Mouse (Mus musculus): ENCODE results near the gene Ehbp1. TPM values are rescaled to one million over a fixed set of nuclear protein-coding genes. Genes with fewer than 3 reads are reported as not detected.
A peak's percentile ranks its signal among the peaks of the same experiment; 100 is the strongest.

The Ehbp1 gene
- polyA plus RNA-seq, 1 experiment from 2014 or later: 2.0 TPM

DNA sequence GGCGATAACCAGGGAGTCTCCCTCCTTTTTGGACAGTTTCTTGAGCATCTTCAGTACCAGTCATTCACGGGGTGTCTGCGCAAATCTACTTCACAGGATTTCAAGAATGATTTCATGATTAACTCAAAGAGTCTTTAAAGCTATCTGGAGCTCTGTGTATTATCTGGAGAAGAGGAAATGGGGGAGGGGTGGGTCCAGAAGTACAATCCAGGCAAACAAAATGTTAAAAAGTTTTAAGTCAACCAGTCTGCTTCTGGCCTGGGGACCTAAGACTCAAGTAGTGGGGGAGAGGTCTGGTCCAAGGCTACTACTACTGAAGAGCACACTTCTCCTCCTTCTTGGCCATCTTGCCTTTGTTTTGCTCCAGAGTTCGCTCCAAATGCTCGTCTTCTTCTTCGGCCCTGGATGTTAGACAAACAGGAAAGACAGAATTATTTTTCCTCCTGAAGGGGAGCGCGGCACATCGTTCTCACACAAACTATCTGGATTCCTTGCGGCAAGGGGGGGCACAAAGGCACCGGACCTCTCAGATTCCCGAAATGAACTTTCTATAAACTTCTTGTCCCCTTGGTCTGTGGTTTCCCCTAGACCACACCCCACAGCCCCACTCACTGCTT lies 335.5 kb downstream of the Ehbp1 start:
- no peak for DNase-seq
- no peak for ATAC-seq (ENCODE audit: low read depth)
- Histone ChIP-seq H3K36me3 (no peaks in the 10 kb centered on the region), H3K4me3 (replicated peaks) (no peak overlapping the region), H3K4me2 (no peak overlapping the region), H3K9ac (no peak overlapping the region), H3K27ac (no peak overlapping the region), H3K27me3 (peaks cover 87% of the 10 kb centered on the region), H3K9me3 (replicated peaks) (no peaks in the 10 kb centered on the region), H3K4me1 (replicated peaks) (peaks cover 22% of the 10 kb centered on the region)
- WGBS (ENCODE audit: insufficient replicate concordance): 12% methylated on average over 12 of the region's 12 CpGs

DNA sequence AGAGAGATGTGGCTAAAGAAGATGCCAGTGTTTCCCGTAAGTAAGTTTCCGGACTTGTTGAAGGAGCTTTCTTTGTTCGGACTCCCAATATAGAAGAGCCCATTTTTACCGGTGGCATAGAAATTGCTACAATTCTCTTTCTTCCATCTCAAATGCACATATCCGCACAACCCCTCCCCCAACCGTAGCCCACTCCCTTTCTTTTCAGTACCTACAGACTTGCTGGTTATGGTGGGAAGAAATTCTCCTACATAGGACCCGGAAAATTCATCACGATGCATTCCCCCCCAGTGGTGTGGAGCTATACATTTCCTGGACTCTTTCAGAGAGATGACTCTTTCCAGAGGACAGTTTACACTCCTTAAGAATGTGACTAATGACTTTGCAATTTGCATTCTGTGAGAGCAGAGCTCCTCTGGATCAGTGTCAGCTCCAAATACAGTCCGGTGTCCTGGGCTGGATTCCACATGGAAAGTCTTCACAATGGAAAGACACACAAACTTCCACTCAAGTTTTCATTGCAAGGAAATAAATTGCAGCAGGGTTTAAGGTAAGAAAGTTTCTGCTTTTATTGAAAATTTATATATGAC lies 336.7 kb downstream of the Ehbp1 start:
- DNase-seq (no peak), ATAC-seq (ENCODE audit: low read depth) (no peak)
- H3K27me3 ChIP-seq: peaks cover 93% of the 10 kb centered on the region
- no peak overlapping the region for H3K27ac ChIP-seq
- H3K4me2 ChIP-seq: no peak overlapping the region
- no peaks in the 10 kb centered on the region for H3K36me3 ChIP-seq
- no peak overlapping the region for H3K9ac ChIP-seq
- H3K4me3 ChIP-seq (replicated peaks): no peak overlapping the region
- H3K9me3 ChIP-seq (replicated peaks): no peaks in the 10 kb centered on the region
- peaks cover 34% of the 10 kb centered on the region for H3K4me1 ChIP-seq (replicated peaks)
- 9% methylated on average over 9 of the region's 9 CpGs for WGBS (ENCODE audit: insufficient replicate concordance)

DNA sequence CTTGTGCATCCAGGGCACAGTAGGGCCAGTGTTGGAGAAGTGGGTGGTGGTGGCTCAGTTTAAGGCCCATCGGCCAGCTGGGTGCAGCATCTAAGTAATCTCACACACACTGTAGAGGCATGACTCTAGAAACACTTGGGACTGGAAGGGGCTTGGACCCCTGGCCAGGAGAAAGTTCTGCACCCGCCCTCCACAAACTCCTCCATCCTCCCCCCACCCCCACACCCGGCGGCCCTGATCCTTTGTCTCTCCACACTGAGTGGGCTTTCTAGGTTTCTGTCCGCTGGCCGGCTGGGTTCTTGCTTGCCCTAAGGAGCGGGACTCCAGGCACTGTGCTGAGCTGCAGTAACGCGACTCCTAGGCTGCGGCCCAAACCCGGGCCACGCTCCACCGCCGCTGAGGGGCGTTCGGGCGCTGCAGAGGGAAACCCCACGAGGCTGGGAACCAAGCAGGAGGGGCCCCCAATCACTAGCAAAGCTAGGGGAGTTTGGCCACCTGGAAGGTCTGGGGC lies 337.7 kb downstream of the Ehbp1 start:
- peaks cover 95% of the 10 kb centered on the region for H3K27me3 ChIP-seq
- peaks cover 38% of the 10 kb centered on the region for H3K4me1 ChIP-seq (replicated peaks)
- H3K9ac ChIP-seq: no peak overlapping the region
- H3K4me2 ChIP-seq: no peak overlapping the region
- 0 out of 2 replicates have a peak, but pooled peaks have one; percentile 15 for ATAC-seq (ENCODE audit: low read depth)
- H3K36me3 ChIP-seq: no peaks in the 10 kb centered on the region
- WGBS (ENCODE audit: insufficient replicate concordance): 3% methylated on average over 18 of the region's 18 CpGs
- H3K27ac ChIP-seq: no peak overlapping the region
- DNase-seq: no peak
- H3K9me3 ChIP-seq (replicated peaks): no peaks in the 10 kb centered on the region
- H3K4me3 ChIP-seq (replicated peaks): 0 out of 2 replicates have a peak overlapping the region, but pooled peaks have one; percentile 14

DNA sequence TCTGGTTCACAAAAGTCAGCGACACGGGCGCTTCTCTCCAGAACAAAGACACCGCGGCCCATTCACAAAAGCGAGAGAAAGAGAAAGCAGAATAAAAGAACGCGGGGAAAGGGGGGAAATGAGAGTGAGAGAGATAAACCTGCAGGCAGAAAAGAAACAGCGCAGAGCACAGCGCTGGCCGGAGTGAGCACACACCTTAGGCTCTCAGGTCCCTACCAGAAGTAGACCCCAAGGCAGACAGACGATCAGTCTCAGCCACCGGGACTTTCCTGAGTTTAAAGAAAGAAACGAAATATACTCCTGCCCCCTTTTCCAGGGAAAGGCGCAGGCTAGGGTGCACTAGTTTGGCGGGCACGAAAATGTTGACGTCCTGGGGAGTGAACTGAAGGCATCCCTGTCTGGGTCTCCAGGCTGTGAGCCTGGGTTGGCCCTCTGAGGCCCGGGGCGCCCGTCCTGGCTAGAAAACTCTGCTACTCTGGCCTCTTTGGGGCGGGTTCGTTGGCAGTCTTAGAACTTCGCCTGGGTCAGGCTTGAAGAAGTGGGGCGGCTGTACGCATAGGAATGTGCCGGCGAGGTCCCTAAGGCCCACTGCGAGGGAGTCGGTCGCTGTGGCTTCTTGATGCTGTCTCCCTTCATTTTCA lies 338.6 kb downstream of the Ehbp1 start:
- DNase-seq (no peak), ATAC-seq (ENCODE audit: low read depth) (no peak)
- Histone ChIP-seq H3K4me3 (replicated peaks) (peak overlapping the region; percentile 13), H3K36me3 (no peaks in the 10 kb centered on the region), H3K9me3 (replicated peaks) (no peaks in the 10 kb centered on the region), H3K4me2 (peak overlapping the region; percentile 72; the same call in 1 of the 2 replicates), H3K27ac (no peak overlapping the region), H3K9ac (no peak overlapping the region), H3K4me1 (replicated peaks) (peaks cover 38% of the 10 kb centered on the region), H3K27me3 (peaks cover 100% of the 10 kb centered on the region)
- WGBS (ENCODE audit: insufficient replicate concordance): 1% methylated on average over 31 of the region's 31 CpGs

DNA sequence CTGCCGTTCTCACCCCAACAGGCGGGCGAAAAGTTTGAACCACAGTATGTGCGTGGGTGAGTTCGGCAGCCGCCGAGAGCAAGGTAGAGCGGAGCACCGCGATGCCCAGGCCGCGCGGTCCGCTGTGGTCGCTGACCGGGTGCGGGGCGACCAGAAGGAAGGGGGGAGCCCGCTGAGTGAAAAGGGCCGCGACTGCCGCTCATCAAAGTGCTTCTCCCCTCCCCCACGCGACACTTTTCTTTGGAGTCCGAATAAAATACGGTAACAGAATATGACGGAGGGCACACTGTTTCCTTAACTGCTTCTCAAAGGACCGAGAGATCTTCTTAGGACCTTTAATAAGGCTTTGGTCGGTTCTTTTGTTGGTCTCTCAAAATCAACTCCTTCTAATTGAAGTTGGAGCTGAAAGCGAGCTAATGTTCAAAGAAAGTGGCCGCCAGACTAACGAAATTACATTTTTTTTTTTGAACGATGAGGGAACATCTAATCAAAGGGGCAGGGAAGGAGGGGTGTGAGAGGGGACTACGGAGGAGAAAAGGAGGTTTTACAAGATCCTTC lies 339.2 kb downstream of the Ehbp1 start, which contains the start of gene Otx1:
TSS of gene Otx1 (minus strand) at position 115 of the 558 bp plus-strand sequence.
- no peak within 1 kb of the TSS for H3K9ac ChIP-seq
- peaks cover 100% of the 10 kb centered on the region for H3K27me3 ChIP-seq
- no peaks in the 10 kb centered on the region for H3K9me3 ChIP-seq (replicated peaks)
- H3K27ac ChIP-seq: no peak within 1 kb of the TSS
- 1% methylated on average over 34 of the region's 34 CpGs for WGBS (ENCODE audit: insufficient replicate concordance)
- H3K36me3 ChIP-seq: no peaks in the 10 kb centered on the region
- H3K4me2 ChIP-seq: peak within 1 kb of the TSS; percentile 72
- ATAC-seq (ENCODE audit: low read depth) (no peak), DNase-seq (no peak)
- peaks cover 38% of the 10 kb centered on the region for H3K4me1 ChIP-seq (replicated peaks)
- peak within 1 kb of the TSS; percentile 56 for H3K4me3 ChIP-seq (replicated peaks)

DNA sequence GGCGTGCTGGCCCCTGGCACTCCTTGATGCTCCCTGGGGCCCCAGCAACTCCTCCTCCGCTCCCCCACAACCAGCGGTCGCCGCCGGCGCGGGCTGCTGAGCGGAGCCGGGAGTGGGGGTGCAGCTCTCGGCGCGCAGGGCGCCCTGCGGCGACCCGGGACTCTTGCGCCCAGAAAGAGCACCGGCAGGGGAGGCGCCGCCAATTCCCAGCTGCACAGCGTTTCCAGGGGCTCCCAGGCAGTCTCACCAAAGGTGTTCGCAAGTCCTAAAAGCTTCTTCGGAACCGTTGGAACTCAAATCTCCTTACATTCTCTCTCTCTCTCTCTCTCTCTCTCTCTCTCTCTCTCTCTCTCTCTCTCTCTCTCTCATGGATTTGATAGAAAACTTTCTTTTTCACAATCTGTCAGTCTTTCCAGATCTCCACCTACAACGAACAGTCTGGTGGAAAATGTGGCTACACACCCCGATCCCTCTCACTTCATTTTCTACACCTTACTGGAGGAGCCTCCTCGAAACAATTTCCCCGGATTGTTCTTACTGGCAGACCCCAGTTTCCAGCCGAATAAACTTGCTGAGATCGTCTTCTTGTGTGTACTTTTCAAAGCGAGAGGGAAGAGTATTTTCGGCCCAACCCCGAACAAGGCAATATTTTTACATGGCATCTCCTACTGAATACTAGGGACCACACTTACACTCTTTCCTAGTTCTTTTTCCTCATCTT lies 339.9 kb downstream of the Ehbp1 start:
- Histone ChIP-seq H3K4me3 (replicated peaks) (peak overlapping the region; percentile 56), H3K27ac (no peak overlapping the region), H3K36me3 (no peaks in the 10 kb centered on the region), H3K27me3 (peaks cover 100% of the 10 kb centered on the region), H3K9me3 (replicated peaks) (no peaks in the 10 kb centered on the region), H3K4me1 (replicated peaks) (peaks cover 36% of the 10 kb centered on the region), H3K4me2 (peak overlapping the region; percentile 72), H3K9ac (no peak overlapping the region)
- WGBS (ENCODE audit: insufficient replicate concordance): under 1% methylated on average over 34 of the region's 34 CpGs
- ATAC-seq (ENCODE audit: low read depth): no peak
- no peak for DNase-seq

DNA sequence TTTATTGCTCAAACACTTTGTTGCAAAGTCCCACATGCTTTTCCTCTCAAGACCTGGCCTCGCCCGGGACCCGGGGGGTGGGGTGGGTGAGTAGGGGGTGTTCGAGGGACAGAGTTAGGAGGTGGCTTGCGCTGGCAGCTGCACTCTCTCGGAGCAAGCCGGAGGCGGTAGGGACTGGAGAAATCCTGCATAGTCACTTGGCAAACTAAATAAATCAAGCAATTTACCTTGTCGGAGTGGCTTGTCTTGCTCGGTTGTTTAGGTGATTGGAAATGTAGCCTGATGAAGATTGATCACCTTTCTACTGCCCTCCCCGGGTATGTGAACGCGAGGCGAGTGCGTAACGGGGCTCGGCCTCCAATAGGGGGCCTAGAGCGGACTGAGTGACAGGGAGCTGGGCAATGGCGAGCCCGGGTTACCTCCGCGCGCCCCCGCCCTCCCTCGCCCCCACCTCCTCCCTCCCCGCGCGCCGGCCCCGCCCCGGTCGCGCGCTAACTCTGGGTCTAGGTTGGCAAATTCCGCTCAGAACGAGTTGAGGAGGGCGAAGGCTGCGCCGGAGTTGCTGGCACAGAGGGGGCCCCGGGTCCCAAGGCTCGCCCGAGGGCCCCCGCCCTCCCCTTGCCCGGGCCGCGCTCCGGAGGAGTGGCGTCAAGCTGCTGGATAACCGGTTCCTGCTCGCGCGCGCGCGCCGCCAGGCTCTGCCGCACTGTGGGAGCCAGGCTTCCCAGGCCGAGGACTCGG lies 340.6 kb downstream of the Ehbp1 start:
- ATAC-seq (ENCODE audit: low read depth) (peak; percentile 73), DNase-seq (no peak)
- peaks cover 100% of the 10 kb centered on the region for H3K27me3 ChIP-seq
- H3K4me3 ChIP-seq (replicated peaks): peak overlapping the region; percentile 56
- H3K4me1 ChIP-seq (replicated peaks): peaks cover 40% of the 10 kb centered on the region
- H3K9ac ChIP-seq: no peak overlapping the region
- no peaks in the 10 kb centered on the region for H3K9me3 ChIP-seq (replicated peaks)
- H3K4me2 ChIP-seq: peak overlapping the region; percentile 72
- H3K36me3 ChIP-seq: no peaks in the 10 kb centered on the region
- no peak overlapping the region for H3K27ac ChIP-seq
- WGBS (ENCODE audit: insufficient replicate concordance): under 1% methylated on average over 59 of the region's 59 CpGs

DNA sequence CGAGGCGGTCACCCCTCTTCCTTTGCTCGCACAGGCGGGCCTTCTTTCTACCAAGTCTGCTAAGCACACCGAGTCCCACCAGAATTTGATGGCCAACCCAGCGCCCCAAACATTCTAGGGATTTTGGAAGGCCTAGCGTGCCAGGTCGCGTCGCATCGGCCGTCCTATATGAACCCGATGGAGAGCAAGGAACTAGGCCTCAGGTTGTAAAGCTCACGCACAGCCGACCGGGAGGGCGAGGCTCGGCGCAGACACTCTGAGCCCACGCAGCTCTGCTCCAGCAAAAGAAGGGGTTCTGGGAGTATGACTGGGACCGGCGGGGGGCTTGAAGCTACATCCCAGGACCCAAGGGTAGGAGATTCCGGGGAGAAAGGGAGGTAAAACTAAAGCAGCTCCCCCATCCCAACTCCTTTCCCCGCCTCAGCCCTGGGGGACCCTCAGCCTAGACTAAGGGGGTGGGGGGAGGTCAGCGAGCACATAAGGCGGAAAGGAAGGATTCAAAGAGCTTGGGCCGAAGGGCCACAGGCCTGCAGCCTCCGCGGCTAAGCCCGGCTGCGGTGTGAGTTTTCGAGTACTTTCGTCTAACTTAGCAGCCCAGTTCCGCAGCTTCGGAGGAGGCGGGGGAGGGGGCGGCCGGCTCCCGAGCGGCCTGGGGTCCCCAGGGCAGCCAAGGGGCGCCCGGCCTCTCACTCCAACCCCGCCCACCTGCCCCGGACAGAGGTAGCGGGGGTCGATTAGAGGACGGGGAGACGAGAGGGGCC lies 341.6 kb downstream of the Ehbp1 start:
- H3K4me3 ChIP-seq (replicated peaks): peak overlapping the region; percentile 56
- H3K4me2 ChIP-seq: peak overlapping the region; percentile 72
- H3K27ac ChIP-seq: no peak overlapping the region
- ATAC-seq (ENCODE audit: low read depth) (no peak), DNase-seq (no peak)
- no peaks in the 10 kb centered on the region for H3K9me3 ChIP-seq (replicated peaks)
- 4% methylated on average over 38 of the region's 48 CpGs for WGBS (ENCODE audit: insufficient replicate concordance)
- no peaks in the 10 kb centered on the region for H3K36me3 ChIP-seq
- no peak overlapping the region for H3K9ac ChIP-seq
- peaks cover 100% of the 10 kb centered on the region for H3K27me3 ChIP-seq
- peaks cover 42% of the 10 kb centered on the region for H3K4me1 ChIP-seq (replicated peaks)

DNA sequence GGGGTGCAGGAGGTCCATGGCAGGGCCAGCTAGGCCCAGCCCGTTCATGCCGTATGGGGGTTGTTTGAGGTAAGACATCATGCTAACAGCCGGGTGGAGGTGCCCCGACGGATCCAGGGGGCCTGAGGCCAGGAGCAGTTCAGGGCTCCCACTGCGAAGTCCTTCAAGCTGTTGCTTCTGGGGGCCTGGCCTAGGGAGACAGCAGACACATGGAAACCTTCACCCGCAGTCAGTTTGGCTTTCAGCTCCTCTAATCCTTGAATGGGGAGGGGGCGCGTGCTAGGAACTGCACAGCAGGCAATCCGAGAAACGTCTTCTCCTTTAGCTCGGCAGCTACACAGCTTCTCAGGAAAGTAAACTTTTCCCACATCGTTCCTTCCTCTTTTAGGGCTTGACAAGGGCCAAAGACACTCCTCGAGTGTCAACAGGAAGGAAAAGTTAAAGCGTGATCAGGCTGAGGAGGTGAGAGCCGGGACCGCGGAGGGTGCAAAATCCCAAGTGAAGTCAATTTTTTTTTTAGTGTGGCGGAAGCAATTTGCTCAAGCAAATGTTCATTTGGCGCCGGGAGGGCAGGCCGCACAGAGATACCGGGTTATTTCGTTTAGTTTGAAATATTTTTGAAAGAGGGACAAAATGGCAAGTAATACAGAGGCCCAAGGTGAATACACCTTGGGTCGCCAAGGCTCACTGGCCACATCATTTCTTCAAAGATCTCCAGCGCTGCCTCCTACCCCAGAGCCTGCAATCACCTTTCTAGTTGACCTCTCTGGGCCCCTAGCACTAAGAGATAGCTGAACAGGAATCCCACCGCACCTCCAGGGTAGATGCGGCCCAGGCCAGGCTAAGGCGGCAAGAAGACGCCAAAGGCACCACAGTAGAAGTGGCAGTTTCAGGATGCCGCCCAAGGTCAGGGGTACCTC lies 342.4 kb downstream of the Ehbp1 start:
- H3K36me3 ChIP-seq: no peaks in the 10 kb centered on the region
- WGBS (ENCODE audit: insufficient replicate concordance): 4% methylated on average over 31 of the region's 31 CpGs

More for the DNA sequence above, 342.4 kb downstream of the Ehbp1 start:
- Histone ChIP-seq H3K9ac (no peak overlapping the region), H3K4me1 (replicated peaks) (peaks cover 41% of the 10 kb centered on the region), H3K4me3 (replicated peaks) (no peak overlapping the region), H3K27ac (no peak overlapping the region), H3K9me3 (replicated peaks) (no peaks in the 10 kb centered on the region), H3K4me2 (no peak overlapping the region), H3K27me3 (peaks cover 100% of the 10 kb centered on the region)
- DNase-seq (no peak), ATAC-seq (ENCODE audit: low read depth) (no peak)

All from liver, embryonic 13.5 days (tissue).